Mouse (Mus musculus): ENCODE results near the gene Nek11.

The Nek11 gene

DNA sequence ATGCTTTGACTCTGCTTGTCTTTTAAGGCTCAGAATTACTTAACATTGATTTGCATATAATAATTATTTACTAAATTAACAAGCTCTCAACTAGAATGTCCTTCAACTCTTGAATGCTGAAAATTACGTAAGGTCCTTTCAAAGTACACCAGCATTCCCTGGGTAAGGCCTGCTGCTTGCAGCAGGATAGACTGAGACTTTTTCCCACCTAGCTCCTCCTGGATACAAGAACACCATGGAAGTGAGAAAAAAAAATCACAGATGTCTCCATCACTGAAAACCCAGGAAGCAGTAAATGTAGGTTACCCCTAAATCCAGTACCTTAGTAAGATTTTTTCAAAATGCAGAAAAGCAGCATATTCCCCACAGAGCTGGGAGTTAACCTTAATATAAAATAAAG, 82.6 kb downstream of the Nek11 start:
- DNase-seq (ENCODE audit: low spot score in 2 of 2): no peak

DNA sequence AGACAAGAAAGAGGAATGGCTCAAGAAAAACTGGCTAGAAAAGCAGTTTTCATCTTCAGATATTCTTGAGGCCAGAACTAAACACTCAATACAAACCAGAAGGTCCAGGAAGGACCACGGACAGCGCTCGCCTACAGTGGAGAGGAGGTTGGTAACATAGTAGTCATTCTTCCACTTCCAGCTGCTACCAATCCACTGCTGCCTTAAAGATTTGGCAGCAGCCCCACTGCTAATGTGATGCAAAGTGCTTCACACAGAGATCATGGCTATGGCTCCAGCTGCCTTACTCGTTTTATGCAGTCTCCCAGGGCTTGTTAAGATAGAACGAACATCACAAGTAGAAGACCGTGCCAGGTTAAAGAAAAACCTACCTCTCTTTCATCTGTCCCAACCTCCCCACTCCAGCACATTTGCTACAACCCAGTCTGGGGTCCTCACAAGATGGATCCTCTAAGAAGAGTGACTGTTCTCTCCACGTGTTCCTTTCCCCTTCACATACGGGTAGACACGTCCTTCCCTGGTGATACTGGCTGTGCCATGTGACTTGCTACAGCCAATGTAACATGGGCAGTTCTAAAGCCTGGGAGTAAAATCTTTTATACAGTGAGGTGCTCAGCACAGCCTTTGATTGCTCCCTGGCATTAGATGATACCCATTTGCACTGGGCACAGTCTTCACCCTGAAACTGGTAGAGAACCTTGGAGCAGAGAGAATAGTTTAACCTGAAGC, 85.6 kb downstream of the Nek11 start:
- DNase-seq (ENCODE audit: low spot score in 2 of 2): no peak

- no peak for DNase-seq (ENCODE audit: low spot score in 2 of 2)
Observed at GRCm38 (mm10) chr9:105306042-105306441, 89.3 kb downstream of the Nek11 start.

GRCm38 (mm10) chr9:105302230-105302629, 93.1 kb downstream of the Nek11 start:
- no peak for DNase-seq (ENCODE audit: low spot score in 2 of 2)

- DNase-seq (ENCODE audit: low spot score in 2 of 2): no peak
Observed at GRCm38 (mm10) chr9:105301396-105301795, 93.9 kb downstream of the Nek11 start.

DNA sequence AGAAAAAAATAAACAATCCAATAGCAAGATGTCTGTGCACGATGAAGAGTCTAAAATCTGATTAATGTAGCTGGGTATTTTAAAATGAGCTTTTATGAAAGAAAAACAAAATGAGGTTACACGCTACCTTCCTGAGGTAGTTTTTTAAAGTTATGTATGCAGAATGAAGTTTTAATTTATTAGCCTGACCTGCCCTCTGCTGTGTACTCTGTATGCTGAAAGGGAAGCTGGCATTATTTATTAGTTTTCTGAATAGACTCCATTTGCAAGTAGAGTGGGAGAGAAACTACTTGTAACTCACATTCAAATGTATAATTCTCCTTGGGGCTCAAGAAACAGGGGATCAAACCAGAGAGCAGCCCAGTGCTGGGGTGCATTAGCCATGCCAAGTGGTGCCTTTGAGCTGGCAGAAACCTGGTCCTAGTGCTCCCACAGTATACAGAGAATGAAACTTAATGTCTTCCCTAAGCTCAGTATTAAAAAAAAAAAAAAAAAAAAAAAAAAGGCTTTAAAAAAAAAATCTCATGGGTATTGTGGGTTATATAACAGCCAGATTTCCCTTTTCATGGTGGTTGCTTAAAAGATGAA, 94.5 kb downstream of the Nek11 start:
- DNase-seq (ENCODE audit: low spot score in 2 of 2): no peak

GRCm38 (mm10) chr9:105284670-105285069, 110.7 kb downstream of the Nek11 start:
- DNase-seq (ENCODE audit: low spot score in 2 of 2): no peak

- DNase-seq (ENCODE audit: low spot score in 2 of 2): no peak
Observed at GRCm38 (mm10) chr9:105282725-105283124, 112.6 kb downstream of the Nek11 start.

DNA sequence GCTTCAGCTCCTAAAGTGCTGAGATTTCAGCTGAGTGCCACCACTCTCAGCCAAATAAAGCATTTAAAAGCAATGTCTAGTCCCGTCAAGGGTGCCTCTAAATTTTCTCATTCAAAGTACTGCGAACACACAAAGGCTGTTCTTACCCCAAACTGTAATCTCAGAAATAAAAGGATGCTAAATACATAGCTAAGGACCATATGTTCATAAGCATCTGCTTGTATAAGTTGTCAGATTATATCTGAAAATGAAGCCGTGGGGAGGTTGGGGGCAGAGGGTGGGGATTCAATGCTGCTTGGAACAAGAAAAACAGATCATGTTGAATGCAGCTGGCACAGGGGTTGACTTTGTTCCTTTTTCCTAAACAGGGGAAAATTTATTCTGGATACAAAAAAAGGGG, 120.4 kb downstream of the Nek11 start:
- no peak for DNase-seq (ENCODE audit: low spot score in 2 of 2)

- DNase-seq (ENCODE audit: low spot score in 2 of 2): no peak
Observed at GRCm38 (mm10) chr9:105274286-105274685, 121.0 kb downstream of the Nek11 start.

- DNase-seq (ENCODE audit: low spot score in 2 of 2): no peak
Observed at GRCm38 (mm10) chr9:105272241-105272640, 123.1 kb downstream of the Nek11 start.

GRCm38 (mm10) chr9:105263140-105263539, 132.2 kb downstream of the Nek11 start:
- no peak for DNase-seq (ENCODE audit: low spot score in 2 of 2)

DNA sequence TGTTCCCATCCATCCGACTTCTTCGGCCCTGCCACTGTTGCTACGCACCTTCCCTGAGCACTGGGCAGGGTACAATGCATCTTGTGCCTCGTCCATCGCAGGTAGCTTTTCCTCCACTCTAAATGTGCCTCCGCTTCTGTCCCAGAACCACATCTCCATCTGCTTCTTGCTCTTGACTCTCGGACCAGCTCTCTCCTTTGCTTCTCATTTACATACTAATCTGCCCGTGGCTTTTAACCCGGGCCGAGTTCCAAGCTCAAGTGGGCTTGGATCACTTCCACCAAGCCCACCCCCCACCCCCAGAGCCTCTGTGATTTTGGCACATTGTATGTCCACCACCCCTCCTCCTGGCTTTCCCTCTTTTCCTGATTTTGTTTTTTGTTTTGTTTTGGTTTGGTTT, 137.7 kb downstream of the Nek11 start:
- no peak for DNase-seq (ENCODE audit: low spot score in 2 of 2)

- no peak for DNase-seq (ENCODE audit: low spot score in 2 of 2)
Observed at GRCm38 (mm10) chr9:105254076-105254475, 141.2 kb downstream of the Nek11 start.

- DNase-seq (ENCODE audit: low spot score in 2 of 2): no peak
Observed at GRCm38 (mm10) chr9:105252349-105253041, 142.8 kb downstream of the Nek11 start.

- no peak for DNase-seq (ENCODE audit: low spot score in 2 of 2)
Observed at GRCm38 (mm10) chr9:105251256-105251655, 144.1 kb downstream of the Nek11 start.

- DNase-seq (ENCODE audit: low spot score in 2 of 2): no peak
Observed at GRCm38 (mm10) chr9:105244024-105244423, 151.3 kb downstream of the Nek11 start.

GRCm38 (mm10) chr9:105214434-105214833, 180.9 kb downstream of the Nek11 start:
- DNase-seq (ENCODE audit: low spot score in 2 of 2): no peak

DNA sequence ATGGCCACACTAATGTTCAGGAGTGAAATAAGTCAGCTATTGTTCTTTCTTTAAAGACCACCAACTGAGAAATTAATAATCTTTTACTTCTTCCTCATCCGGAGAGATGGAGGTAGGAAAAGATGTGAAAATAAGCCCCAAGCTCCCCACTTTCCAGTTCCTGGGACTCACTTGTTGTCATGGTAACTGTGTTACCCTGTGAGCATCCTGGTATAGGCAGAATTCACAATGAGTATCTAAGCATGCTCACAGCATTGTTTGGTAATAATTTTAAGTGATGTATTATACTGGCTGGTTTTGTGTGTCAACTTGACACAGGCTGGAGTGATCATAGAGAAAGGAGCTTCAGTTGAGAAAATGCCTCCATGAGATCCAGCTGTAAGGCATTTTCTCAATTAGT, 195.0 kb downstream of the Nek11 start:
- DNase-seq (ENCODE audit: low spot score in 2 of 2): no peak

DNA sequence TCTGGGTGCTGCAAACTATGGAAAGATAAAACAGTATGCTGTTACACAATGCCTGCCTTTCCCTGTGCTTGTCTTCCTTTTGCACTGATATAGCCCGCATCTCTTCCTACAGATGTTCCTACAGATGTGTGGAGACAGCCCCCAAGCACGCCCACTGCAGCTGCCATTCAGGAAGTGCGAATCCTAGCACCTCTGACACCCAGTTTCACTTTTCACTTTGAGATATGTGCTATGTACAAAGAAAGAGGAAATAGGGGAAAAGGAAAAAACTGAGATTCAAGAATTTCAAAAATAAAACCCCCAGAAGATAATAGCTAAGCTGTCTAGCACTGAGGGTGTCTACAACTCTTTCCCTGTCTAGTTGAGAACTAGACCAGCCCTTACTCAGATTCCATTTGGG, 208.6 kb downstream of the Nek11 start:
- no peak for DNase-seq (ENCODE audit: low spot score in 2 of 2)

GRCm38 (mm10) chr9:105182392-105182791, 212.9 kb downstream of the Nek11 start:
- no peak for DNase-seq (ENCODE audit: low spot score in 2 of 2)

DNA sequence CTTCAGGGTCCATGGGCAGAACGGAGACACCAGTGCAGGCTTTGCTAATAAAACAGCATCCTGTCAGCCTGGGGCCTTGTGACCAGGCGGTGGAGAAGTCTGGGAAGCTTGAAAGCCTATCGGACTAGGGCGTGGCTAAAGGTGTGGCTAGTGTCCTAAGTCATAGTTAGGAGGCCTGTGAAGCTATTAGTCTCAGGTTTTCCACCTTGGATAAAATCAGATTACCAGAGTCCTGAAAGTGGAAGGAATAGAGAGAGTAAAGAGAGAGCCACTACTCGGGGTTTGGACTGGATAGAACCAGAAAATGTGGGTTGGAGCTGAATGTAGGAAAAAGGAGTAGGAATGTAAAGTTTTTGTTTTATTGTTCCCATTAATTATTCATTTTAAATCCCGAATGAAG, 250.3 kb downstream of the Nek11 start, which contains the start of gene 1700080E11Rik:
1700080E11Rik (minus strand) TSS at position 101 of the 400 bp plus-strand sequence.
- DNase-seq (ENCODE audit: low spot score in 2 of 2): no peak

DNA sequence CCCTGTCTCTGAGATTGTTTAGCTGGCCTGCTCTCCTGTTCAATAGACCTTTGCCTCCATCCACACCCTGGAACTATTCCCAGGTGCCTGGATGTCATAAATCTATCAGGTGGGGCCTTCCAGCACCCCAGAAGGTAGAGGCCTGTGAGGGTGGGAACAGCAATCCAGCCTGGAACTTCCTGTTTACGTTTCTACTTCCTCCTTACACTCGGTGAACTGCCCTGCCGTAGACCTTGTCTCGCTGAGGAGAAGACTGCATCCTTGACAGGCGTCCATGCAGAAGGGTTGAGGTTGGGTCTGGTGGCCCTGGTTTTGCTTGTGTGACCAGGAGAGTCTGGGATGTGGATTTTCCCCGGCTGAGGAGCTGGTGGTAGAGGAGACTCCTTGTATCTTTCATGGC, 256.1 kb downstream of the Nek11 start:
- no peak for DNase-seq (ENCODE audit: low spot score in 2 of 2)
